Mouse (Mus musculus) embryonic stem cell, embryonic (primary cell): Measurements from ENCODE around the gene Fxn.

Source experiments
- CTCF ChIA-PET, 4 experiments: fragments of 300-600 bp in 2 of 4; fragments of 350-600 bp in 2 of 4; sonication (Branson Sonifier 250); formaldehyde crosslinking; loops; one replicate each; lab custom pipeline; 2022; ENCODE audit warnings: inconsistent platforms in 2 of 4; lab: Charles Lee
- POLR2A ChIA-PET, 4 experiments: fragments of 300-600 bp in 2 of 4; fragments of 350-600 bp in 2 of 4; sonication (Branson Sonifier 250); formaldehyde crosslinking; loops; one replicate each; lab custom pipeline; 2022; ENCODE audit warnings: antibody characterized with exemption in 4 of 4, inconsistent platforms in 1 of 4; lab: Charles Lee

The Fxn gene

DNA sequence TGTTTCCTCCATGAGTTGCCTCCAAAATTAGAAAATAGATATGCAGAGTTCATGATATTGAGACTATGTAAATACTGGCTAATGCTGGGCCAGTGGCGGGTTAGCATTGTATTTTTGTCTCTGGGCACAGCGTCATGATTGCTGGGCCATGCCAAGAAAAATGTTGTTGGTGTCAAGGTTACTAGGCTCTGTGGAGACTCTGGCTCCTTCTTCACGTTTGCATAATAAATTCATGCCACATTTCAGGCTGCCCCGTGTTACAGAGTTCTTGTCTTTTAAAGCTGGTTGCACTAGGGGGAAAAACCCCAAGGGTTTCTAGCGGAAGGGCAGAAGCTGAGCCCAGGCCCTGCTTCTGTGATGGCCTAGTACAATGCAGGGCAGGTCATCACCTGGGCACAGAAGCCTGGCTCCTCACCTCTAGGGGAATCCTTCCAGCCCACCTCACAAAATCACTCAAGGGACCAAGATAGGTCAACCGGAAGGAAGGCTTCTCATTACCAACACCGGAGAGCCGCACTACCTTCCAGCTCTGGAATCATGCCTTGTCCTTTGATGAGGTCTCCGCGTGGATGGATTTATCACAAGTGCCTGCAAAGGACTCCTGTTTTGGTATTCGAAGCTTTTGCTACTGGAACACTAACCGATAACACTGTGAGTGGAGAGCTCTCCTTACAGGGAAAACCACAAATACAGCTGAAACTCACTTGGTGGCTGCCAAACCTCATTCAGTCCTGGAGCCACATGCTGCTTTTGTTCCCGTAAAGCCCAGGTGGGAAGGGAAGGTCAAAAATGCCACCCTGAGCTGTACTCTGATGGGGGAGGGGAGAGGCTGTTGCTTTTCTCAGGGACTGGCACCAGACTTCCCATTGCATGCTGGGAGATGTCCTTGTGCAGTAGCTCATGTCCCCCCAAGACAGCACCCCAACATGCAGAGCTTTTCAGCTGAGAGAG lies 27.1 kb upstream of the Fxn start:
- POLR2A ChIA-PET, result interaction anchor here in 1 of 4 experiments (0.8 to 1.2 kb wide), 3 partner anchors 12 to 36 kb away, joined by 3 to 4 read pairs (median 4); no protein-coding TSS in a partner anchor
- CTCF ChIA-PET, result interaction anchor here (0.6 to 1.6 kb wide), 10 partner anchors 19 to 563 kb away, joined by 3 to 4 read pairs (median 3); no protein-coding TSS in a partner anchor

DNA sequence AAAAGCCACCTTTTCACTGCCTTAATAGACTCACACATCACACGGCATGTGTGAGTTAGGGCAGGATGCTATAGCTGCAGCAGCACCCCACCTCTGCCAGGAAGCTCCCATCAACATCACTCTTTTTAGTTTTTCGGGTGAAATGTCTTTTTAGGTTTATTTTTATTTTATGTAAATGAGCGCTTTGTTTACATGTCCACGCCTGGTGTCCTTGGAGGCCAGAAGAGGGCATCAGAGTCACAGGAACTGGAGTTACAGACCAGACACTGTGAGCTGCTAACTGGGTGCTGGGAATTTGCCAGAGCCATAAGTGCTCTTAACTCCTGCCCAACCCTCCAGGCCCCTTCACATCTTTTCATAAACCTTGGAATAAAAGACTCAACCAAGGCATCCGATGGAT lies 25.9 kb upstream of the Fxn start:
- CTCF ChIA-PET, result interaction anchor here in 3 of 4 experiments (0.5 to 1.0 kb wide), 6 partner anchors 25 to 1138 kb away, joined by 3 to 4 read pairs (median 3); partner anchors contain the start of gene Fxn (in 1 of the 3)
- POLR2A ChIA-PET, result interaction anchor here in 1 of 4 experiments (0.6 kb wide), 1 partner anchor 1752 kb away, joined by 4 read pairs; no protein-coding TSS in a partner anchor

DNA sequence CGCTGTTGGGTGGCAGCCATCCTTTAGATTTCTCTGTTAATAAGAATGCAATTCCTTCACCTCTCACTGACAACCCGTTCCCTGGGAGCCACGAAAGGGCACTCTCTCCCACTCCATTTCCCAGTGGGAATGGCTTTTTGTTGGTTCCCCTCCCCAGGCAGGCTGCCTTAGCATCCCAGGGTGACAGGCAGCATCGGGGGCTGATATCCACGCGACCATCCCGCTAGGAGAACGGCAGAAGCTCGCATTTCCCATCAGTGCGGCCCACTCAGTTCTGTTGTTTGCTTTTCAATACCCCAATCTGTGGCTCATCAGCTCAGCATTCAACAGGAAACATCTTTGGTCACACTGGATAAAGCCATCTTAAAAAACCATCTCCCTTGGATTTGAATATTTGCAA lies 21.8 kb upstream of the Fxn start:
- POLR2A ChIA-PET, result interaction anchor here in 2 of 4 experiments (1.2 to 1.9 kb wide), 2 partner anchors 21 to 175 kb away, joined by 3 to 6 read pairs; partner anchors contain the start of genes Fam122a (in 1 of the 2) and Fxn (in 1 of the 2)
- CTCF ChIA-PET, result interaction anchor here in 3 of 4 experiments (0.7 to 2.4 kb wide), 19 partner anchors 21 to 584 kb away, joined by 3 to 28 read pairs (median 5); partner anchors contain the start of gene Fxn (in 1 of the 3)

DNA sequence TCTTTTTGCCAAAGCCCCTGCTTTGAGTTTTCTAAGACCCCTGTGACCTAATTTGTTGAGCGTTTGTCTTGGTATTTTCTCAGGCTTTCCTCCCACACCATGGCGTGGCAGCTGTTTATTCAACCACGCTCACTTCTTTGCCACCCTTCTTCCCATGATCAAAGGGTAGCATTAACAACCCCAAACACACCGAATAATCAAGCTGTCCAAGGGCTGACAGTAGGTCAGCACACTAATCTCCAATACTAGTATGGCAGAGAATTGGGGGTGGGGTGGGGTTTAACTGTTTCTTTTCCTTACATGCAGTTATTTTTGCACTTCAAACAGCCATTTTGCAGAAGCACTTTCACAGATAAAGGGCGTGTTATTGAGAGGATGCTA lies 21.4 kb upstream of the Fxn start:
- CTCF ChIA-PET, result interaction anchor here (0.5 to 2.4 kb wide), 44 partner anchors 10 to 584 kb away, joined by 3 to 28 read pairs (median 4); partner anchors contain the start of genes Fxn (in 2 of the 4) and Pgm5 (in 1 of the 4)
- POLR2A ChIA-PET, result interaction anchor here in 3 of 4 experiments (0.6 to 1.9 kb wide), 5 partner anchors 21 to 1113 kb away, joined by 3 to 6 read pairs (median 3); partner anchors contain the start of genes Fam122a (in 2 of the 3) and Fxn (in 1 of the 3)

DNA sequence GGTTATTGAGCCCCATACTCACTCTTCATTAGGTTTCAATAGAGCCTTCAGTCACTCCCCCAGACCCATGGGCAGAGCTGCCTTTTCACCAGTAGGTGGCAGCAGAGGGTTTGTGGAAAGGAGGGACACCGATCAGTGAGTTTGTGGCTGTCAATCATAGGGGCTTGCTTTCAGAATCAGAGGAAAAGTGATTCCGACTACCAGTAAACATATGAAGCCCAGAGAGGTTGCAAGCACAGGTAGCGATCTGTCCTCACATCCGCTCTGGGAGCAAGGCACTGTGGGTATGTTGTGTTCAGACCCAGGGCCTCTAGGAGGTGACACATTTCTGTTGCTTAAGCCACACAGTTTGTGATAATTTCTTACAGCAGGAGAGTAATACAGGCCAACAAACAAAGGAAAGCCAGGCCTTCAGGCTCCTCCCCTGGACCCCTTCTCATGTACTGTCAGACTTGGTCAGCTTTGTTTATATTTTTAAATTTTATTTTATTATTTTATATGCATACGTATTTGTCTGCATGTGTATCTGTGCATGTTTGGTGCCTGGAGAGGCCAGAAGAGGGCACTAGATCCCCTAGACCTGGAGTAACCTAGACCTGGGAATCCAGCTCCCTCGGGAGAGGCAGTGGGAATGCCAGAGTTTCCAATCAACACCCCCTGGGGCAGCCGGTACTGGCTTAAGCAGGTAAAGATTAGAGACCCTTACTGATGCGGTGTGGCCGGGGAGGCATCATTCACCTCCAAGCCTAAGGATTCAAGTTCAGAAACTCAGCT lies 20.8 kb upstream of the Fxn start:
- POLR2A ChIA-PET, result interaction anchor here (0.5 to 1.9 kb wide), 11 partner anchors 17 to 1112 kb away, joined by 3 to 6 read pairs (median 4); partner anchors contain the start of genes Fam122a (in 2 of the 4) and Fxn (in 1 of the 4)
- CTCF ChIA-PET, result interaction anchor here (0.5 to 2.4 kb wide), 61 partner anchors 9 to 1224 kb away, joined by 3 to 28 read pairs (median 4); partner anchors contain the start of genes Fxn (in 2 of the 4) and Pgm5 (in 1 of the 4)

DNA sequence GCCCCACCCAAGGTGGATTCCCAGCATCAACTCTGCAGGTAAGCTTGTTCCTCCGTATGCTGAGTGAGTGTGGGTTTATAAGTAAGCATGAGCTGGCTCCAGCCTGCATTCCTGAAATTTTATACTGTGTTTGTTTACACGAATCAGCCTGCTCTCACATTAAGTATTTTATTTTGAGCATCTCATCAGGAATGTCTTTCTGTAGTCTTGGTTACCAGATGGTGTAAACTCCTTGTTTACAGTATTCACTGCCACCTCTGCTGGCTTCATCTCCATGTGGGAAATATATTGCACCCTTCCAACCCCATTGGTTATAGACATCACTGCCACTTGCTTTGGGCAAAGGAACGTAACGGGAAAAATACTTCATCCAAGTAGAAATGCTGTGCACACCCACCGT lies 13.1 kb upstream of the Fxn start:
- POLR2A ChIA-PET, result interaction anchor here in 1 of 4 experiments (1.4 kb wide), 1 partner anchor 14 kb away, joined by 3 read pairs; the partner anchor contains the start of gene Fxn
- CTCF ChIA-PET, result interaction anchor here in 1 of 4 experiments (0.6 to 1.0 kb wide), 2 partner anchors 13 to 19 kb away, joined by 3 to 6 read pairs; no protein-coding TSS in a partner anchor

DNA sequence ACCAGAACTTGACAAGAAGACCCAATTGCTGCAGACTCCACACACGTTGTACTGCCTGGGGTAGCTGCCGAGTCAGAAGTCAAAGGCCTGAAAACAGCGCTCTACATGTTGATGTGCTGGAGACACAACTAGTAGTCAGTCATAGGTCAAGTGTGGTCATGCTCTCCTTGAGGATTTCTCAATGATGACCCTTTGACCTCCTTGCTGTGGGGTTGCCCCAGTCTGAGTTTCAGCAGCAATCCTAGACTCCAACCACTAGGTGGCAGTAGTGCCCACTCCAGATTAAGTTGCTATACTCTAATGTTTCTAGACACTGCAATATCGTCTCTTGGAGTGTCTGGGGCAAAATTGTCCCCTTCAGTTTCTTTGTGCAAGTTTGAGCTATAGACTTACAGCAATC lies 3.8 kb upstream of the Fxn start:
- POLR2A ChIA-PET, result interaction anchor here in 1 of 4 experiments (0.9 to 1.4 kb wide), 2 partner anchors 37 to 84 kb away, joined by 3 to 4 read pairs; no protein-coding TSS in a partner anchor
- CTCF ChIA-PET, result interaction anchor here in 1 of 4 experiments (1.7 kb wide), 1 partner anchor 13 kb away, joined by 6 read pairs; no protein-coding TSS in a partner anchor

DNA sequence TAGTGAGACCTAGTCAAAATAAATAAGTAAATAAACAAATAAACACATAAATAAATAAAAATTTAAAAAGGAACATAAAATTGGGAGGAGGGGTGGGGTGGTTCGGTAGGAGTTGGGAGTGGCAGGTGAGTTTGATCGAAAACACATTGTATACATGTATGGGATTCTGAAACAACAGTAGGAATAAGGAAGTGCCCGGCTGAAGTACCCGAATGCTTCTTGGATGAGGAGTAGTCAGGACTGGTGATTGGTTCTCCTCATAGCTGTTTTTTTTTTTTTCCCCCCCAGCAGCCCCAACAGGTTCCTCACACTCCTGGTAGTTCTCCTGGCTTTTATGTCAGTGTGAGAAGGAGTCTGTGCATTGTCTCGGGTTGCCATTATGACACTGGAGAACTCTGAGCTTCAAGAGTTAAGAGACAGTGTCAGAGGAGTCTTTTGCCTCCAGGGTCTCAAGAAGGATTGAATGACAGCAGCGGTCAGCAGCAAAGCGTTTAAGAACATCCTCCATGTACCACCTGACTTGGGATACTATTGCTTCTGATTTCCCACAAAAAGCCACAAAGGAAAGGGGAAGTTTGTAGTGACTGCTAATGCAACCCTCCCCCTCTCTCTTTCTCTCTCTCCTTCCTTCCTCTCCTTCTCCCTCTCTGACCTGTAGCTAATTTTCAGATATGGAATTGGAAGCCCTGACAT lies 1.0 kb upstream of the Fxn start:
- ChIA-PET CTCF (interaction anchor here (0.5 to 2.8 kb wide), 20 partner anchors 10 to 604 kb away, joined by 3 to 16 read pairs (median 4); no protein-coding TSS in a partner anchor), POLR2A (interaction anchor here (0.6 to 2.1 kb wide), 23 partner anchors 14 to 680 kb away, joined by 3 to 12 read pairs (median 4); partner anchors contain the start of genes Fam122a (in 2 of the 4), Pgm5 (in 1 of the 4) and Tjp2 (in 1 of the 4))

DNA sequence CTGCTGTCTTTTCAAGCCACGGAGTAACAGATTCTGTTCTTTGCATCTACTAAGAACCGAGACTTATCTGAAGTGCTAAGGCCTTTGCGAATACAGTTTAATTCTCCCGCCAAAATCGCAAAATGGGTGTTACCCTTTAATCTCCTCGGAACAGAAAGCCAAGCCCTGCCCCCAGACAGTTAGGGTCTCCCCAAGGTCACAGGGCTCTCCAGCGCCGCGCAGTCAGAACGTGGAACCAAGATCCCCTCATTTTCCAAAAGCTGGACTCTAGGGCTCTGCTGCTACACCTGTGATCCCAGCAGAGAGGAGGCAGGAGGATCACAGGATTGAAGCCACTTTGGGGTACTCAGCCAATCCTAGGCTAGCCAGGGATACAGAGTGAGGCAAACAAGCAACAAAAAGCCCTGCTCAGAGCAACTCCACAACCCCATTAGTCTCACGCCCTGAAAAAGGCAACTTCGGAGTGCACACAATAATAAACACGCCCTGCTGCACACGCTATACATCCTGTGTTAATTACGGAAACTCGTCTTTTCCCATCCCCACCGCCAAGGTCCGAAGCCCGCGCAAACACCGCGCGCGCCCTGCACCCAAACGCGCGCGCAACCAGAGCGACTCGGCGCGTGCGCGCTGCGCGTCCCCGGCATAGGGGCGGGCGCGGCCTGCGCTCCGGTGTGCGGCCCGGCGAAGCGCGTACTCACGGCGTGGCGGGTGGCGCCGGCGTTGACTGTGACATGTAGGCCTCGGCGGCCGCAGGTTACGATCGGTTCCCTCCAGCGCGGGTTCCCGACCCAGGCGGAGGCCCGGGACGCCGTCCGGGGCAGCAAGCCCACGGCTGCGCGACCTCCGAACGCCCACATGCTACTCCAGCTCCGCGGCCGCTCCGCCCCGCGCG lies 452 bp downstream of the Fxn start:
- ChIA-PET CTCF (interaction anchor here (0.5 to 2.8 kb wide), 20 partner anchors 8 to 963 kb away, joined by 3 to 16 read pairs (median 4); no protein-coding TSS in a partner anchor), POLR2A (interaction anchor here in 3 of 4 experiments (0.6 to 2.1 kb wide), 23 partner anchors 8 to 581 kb away, joined by 3 to 12 read pairs (median 4); partner anchors contain the start of genes Fam122a (in 2 of the 3), Pgm5 (in 1 of the 3) and Tjp2 (in 1 of the 3))

DNA sequence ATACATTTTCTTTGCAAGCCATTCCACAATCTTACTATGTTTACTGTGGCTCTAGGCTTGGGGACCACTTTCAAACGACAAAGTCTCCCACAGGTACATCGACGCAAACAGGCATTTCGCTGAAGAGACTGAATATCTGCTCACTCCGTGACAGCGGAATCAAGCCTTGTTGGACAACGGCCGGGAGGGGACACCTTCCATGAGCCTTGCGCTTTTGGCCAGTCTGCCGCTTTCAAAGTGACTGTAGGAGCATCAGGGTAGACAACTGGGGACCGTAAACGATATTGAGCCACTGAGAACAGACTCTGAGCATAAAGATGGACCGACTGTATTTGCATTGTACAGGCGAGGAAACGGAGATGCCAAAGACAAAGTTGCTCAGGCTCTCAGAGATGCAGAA lies 1.5 kb downstream of the Fxn start:
- ChIA-PET CTCF (interaction anchor here in 2 of 4 experiments (1.3 to 1.5 kb wide), 2 partner anchors 7 to 37 kb away, joined by 3 read pairs; no protein-coding TSS in a partner anchor), POLR2A (interaction anchor here in 2 of 4 experiments (1.1 to 1.5 kb wide), 2 partner anchors 15 to 323 kb away, joined by 3 to 4 read pairs; no protein-coding TSS in a partner anchor)

DNA sequence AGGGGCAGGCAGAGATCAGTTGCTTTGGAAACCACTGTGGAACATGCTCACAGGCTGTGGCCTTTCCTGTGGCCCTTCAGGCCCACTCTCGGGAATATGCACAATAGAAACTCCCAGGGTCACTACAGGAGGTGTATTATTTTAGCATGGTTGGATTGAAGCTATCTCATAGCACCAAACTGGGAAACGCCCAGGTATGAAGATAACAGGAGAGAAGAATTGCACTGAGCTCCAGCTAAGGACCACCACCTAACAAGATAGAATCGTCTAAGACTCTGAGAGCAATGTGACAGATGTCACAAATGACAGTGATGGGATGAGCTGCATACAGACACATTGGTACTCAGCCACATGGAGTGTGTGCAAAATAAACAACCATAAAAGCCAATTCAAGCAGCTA lies 6.1 kb downstream of the Fxn start:
- POLR2A ChIA-PET, result interaction anchor here in 1 of 4 experiments (0.9 kb wide), 1 partner anchor 113 kb away, joined by 3 read pairs; no protein-coding TSS in a partner anchor
- CTCF ChIA-PET, result interaction anchor here in 2 of 4 experiments (0.5 to 1.0 kb wide), 2 partner anchors 10 to 659 kb away, joined by 3 to 4 read pairs; no protein-coding TSS in a partner anchor

DNA sequence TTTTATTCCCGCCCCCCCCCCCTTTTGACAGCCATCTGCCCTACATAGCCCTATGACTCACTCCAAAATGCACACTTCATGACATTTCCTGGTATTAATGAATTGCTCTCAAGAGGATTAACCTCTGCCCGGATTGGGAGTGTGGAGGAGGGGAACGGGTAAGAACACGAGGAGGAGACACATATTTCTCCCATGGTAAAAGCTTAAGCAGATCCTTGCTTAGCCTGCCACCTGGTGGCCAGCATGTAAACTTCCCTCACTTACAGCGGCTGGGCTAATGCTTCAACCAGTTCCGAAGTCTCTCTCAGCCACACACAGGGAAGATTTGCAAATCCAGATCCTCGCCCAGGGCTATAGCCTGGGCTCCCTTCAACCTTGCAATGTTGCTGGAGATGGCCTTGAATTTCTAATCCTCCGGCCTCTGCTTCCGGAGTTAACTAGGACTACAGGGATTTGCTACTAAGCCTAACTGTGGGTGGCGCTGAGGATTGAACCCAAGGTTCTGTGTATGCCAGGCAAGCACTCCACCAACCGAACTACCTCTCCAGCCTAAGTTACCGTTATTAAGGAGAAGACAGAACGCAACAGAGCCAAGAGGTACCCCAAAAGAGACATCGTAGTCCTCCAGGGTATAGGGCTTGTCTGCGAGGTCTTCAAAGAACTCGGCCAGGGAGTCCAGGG lies 8.5 kb downstream of the Fxn start:
- ChIA-PET CTCF (interaction anchor here (0.6 to 2.7 kb wide), 27 partner anchors 8 to 1316 kb away, joined by 3 to 16 read pairs (median 4); partner anchors contain the start of genes Fxn (in 2 of the 4), Apba1 (in 1 of the 4), Fam189a2 (in 1 of the 4) and Tjp2 (in 1 of the 4)), POLR2A (interaction anchor here in 3 of 4 experiments (0.5 to 1.4 kb wide), 11 partner anchors 9 to 1201 kb away, joined by 3 to 9 read pairs (median 3); partner anchors contain the start of genes Fxn (in 1 of the 3) and Tjp2 (in 1 of the 3))

DNA sequence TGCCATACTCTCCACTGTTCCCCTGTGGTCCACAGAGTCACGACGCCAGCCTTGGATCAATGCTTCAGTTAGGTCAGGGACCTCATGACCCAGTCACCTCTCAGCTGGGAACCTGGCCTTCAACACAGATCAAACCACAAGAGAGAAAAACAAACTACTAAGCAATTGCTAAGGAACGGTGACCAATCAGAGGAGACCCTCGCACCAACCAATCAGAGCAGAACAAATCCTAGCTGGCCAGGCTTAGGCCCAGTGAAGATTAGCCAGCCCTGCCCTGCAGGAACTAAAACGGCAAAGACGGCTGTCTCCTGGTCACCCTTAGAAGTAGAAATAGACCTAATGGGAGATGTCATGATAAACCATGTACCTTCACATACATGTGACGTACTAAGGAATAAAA lies 9.1 kb downstream of the Fxn start:
- POLR2A ChIA-PET, result interaction anchor here in 3 of 4 experiments (0.5 to 1.4 kb wide), 7 partner anchors 9 to 1136 kb away, joined by 3 to 9 read pairs (median 4); partner anchors contain the start of gene Fxn (in 1 of the 3)
- CTCF ChIA-PET, result interaction anchor here (0.5 to 2.7 kb wide), 23 partner anchors 8 to 1316 kb away, joined by 3 to 16 read pairs (median 5); partner anchors contain the start of genes Fxn (in 2 of the 4), Apba1 (in 1 of the 4), Fam189a2 (in 1 of the 4) and Tjp2 (in 1 of the 4)

DNA sequence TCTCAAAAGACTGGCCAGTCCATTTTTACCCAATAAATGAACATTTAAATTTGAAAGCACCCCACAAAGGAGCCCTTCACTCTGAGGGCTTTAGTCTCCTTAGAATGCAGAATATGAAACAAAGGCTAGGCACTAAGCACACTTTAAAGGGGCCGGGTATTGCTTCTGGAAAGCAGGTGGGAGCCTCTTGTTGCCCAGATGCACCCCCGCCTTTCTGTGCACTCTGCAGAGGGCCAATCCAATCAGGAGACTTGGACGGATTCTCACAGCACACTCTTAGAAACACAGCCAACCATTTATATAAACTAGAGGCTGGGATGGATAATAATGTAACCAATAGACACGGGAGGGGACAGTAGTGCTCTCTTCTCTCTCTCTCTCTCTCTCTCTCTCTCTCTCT lies 11.9 kb downstream of the Fxn start:
- CTCF ChIA-PET, result no interaction called here
- POLR2A ChIA-PET, result interaction anchor here in 1 of 4 experiments (2.1 to 2.4 kb wide), 2 partner anchors 12 to 43 kb away, joined by 6 to 7 read pairs; partner anchors contain the start of genes Fxn and Tjp2
